Mouse (Mus musculus) liver, embryonic 15.5 days (tissue): ENCODE measurements around the gene Cnpy1. TPM values are rescaled to one million over a fixed set of nuclear protein-coding genes. Genes with fewer than 3 reads are reported as not detected.

Experiments
- ATAC-seq: fragments of 200-750 bp; cut with Nextera tagmentation; 2 replicates; pipeline ENCODE4 v1.8.0; 2017; ENCODE audit warnings: moderate number of reproducible peaks, mild to moderate bottlenecking, moderate library complexity; ENCODE audit not compliant: insufficient read depth
- H3K27ac ChIP-seq: fragments of 300-500 bp; sonication (generic); replicated peaks from 2 replicates; pipeline ENCODE4 v1.5.1; 2015; ENCODE audit warnings: mild to moderate bottlenecking, inconsistent platforms
- H3K27me3 ChIP-seq: fragments of 300-500 bp; sonication (generic); 2 replicates; pipeline ENCODE4 v1.6.1; 2015; ENCODE audit warnings: mild to moderate bottlenecking, inconsistent platforms
- H3K36me3 ChIP-seq: fragments of 300-500 bp; sonication (generic); replicated peaks from 2 replicates; pipeline ENCODE4 v1.6.1; 2015; ENCODE audit warnings: moderate library complexity, mild to moderate bottlenecking, inconsistent platforms
- H3K4me1 ChIP-seq: fragments of 300-500 bp; sonication (generic); replicated peaks from 2 replicates; pipeline ENCODE4 v1.6.1; 2015; ENCODE audit warnings: inconsistent platforms
- H3K4me2 ChIP-seq: fragments of 300-500 bp; sonication (generic); 2 replicates; pipeline ENCODE4 v1.6.1; 2015; ENCODE audit warnings: moderate library complexity, mild to moderate bottlenecking, inconsistent platforms
- H3K4me3 ChIP-seq: fragments of 300-500 bp; sonication (generic); replicated peaks from 2 replicates; pipeline ENCODE4 v1.5.1; 2015; ENCODE audit warnings: mild to moderate bottlenecking, inconsistent platforms
- H3K9ac ChIP-seq: fragments of 300-500 bp; sonication (generic); 2 replicates; pipeline ENCODE4 v1.6.1; 2015; ENCODE audit warnings: moderate library complexity, mild to moderate bottlenecking, inconsistent platforms
- H3K9me3 ChIP-seq: fragments of 300-500 bp; sonication (generic); replicated peaks from 2 replicates; pipeline ENCODE4 v1.6.1; 2016; ENCODE audit warnings: inconsistent platforms
- WGBS: fragments of 180-500 bp; shearing (Covaris S2); methylation state at CpG from one replicate; pipeline ENCODE4 v1.1.7; 2015; ENCODE audit warnings: mixed read lengths; ENCODE audit not compliant: insufficient replicate concordance; 5-methylcytosine and 5-hydroxymethylcytosine counted together
- polyA plus RNA-seq: library from polyadenylated mRNA; unstranded; fragments of >200 nt; fragmentation: Nextera tagmentation; extraction: Ambion mirVana; gene quantifications from 2 replicates; pipeline ENCODE4 v1.2.1, GENCODE M21; 2015

Gene Cnpy1
- polyA plus RNA-seq, 1 experiment from 2014 or later, result 0.07 TPM

DNA sequence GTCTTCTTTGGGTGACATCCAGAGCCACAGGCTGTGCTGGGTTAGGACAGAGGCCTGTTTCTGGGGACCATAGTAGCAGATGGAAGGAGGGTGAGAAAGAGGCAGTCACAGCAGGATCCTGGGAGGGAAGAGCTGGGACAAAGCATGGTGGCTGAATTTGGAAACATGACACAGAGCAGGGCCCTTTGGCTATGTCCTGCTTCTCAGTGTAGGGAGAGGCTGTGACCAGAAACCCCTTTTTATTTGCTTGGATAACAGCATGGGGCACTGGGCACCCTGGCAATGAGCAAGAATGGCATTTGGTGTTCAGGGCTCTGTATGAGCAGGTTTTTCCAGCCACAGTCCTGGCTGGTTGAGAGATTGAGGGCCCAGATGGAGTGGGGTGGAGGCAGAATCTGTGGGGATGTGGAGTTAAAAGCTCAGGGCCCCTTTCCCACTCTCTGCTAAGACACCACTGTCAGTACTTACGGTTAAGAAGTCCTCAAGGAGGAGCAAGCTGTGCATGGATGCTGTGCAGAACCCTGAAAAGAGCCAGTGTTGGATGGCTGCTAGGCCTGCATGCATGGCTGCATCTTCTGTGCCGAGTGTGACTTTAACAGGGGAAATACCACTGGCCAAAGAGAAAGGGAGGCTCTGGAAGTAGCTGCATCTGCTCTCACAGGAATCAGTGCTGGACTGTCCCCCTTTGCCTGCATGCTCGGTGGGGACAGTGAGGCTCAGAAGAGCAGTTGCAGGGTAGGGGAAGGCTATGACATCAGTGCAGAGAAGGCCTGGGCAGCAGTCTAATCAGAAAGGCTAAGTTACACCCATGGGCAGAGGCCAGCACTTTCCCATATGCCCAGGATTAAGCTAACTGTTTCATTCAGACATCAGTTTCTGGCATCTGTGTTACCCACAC is 54.2 kb downstream of the Cnpy1 start:
- Histone ChIP-seq H3K9me3 (no peaks in the 10 kb centered on the region), H3K27ac (no peak overlapping the region), H3K4me1 (no peaks in the 10 kb centered on the region), H3K9ac (no peak overlapping the region), H3K4me3 (no peak overlapping the region), H3K36me3 (no peaks in the 10 kb centered on the region), H3K4me2 (no peak overlapping the region), H3K27me3 (peaks cover 24% of the 10 kb centered on the region; the same call in 1 of the 2 replicates)
- no peak for ATAC-seq
- WGBS, result 32% methylated on average over 3 of the region's 3 CpGs

- H3K27me3 ChIP-seq, result peaks cover 68% of the 10 kb centered on the region
- 32% methylated on average over 7 of the region's 7 CpGs for WGBS
- ATAC-seq, result no peak
These were observed 66.3 kb downstream of the Cnpy1 start for GRCm38 (mm10) chr5:28179237-28179790.

DNA sequence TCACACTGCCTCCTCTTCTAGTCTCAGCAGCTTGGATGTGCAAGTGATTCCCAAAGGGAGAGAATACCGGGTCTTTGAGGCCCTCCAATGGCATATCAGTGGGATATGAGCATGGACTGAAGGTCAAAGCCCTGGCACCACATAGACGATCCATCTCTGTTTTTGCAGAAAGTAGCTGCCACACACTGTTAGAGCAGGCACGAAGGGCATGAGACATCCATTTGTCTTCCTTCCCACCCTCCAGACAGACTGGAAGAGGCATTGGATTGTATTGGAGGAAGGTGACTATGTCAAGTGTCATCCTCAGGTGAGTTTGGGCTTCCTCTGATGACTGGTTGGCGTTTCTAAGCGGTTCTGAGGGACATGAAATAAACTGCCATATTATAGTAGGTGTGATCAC is 67.3 kb downstream of the Cnpy1 start:
- no peak overlapping the region for H3K27ac ChIP-seq
- H3K9me3 ChIP-seq, result no peaks in the 10 kb centered on the region
- peaks cover 78% of the 10 kb centered on the region for H3K27me3 ChIP-seq
- H3K4me1 ChIP-seq, result no peaks in the 10 kb centered on the region
- no peak overlapping the region for H3K9ac ChIP-seq
- no peak for ATAC-seq
- H3K4me3 ChIP-seq, result no peak overlapping the region
- WGBS, result 24% methylated on average over 5 of the region's 5 CpGs
- no peak overlapping the region for H3K4me2 ChIP-seq
- H3K36me3 ChIP-seq, result no peaks in the 10 kb centered on the region

More at GRCm38 (mm10) chr5:28179237-28179790, 66.3 kb downstream of the Cnpy1 start:
- Histone ChIP-seq H3K9me3 (no peaks in the 10 kb centered on the region), H3K4me3 (no peak overlapping the region), H3K4me2 (no peak overlapping the region), H3K27ac (no peak overlapping the region), H3K9ac (no peak overlapping the region), H3K36me3 (no peaks in the 10 kb centered on the region), H3K4me1 (no peaks in the 10 kb centered on the region)

DNA sequence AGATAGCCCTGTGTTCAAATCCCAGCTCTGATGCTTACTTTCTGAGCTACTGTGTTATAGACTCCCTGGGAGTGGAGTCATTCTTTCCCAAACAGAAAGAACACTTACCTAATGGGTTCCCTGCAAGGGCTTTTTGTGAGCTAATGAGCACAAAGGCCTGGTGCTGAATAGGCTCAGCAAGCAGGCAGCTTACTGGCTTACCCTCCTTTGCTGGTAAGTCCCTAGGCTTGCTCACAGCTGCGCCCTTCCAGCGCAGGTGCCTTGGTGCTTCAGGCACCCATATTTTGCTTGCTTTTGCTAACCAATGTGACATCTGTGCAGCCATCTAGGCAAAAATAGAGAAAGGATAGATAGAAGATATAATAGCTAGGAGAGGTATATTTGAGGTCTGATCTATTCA is 69.0 kb downstream of the Cnpy1 start:
- no peak overlapping the region for H3K4me2 ChIP-seq
- no peaks in the 10 kb centered on the region for H3K9me3 ChIP-seq
- no peak overlapping the region for H3K27ac ChIP-seq
- WGBS, result 8% methylated on average over 2 of the region's 2 CpGs
- no peak overlapping the region for H3K4me3 ChIP-seq
- no peak overlapping the region for H3K9ac ChIP-seq
- no peaks in the 10 kb centered on the region for H3K4me1 ChIP-seq
- no peak for ATAC-seq
- H3K36me3 ChIP-seq, result no peaks in the 10 kb centered on the region
- H3K27me3 ChIP-seq, result peaks cover 93% of the 10 kb centered on the region

DNA sequence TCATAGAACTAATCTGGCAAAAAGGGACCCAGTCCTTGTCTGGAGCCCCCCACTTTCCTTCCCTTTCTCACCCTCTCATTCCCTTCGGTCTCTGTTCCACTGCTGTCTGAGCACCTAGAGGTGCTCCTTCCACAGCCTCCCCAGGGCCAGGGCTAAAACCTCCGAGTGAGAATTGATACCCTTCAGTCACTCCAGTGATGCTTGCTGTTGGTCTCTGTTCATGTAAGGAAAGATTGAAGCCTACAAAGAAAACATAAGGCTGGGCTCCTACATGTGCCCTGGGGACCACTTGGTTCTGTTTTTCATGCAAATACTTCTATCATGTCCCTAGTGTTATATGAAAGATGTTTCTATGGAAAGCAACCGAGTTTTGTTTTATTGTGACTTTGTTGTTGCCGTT is 69.6 kb downstream of the Cnpy1 start:
- Histone ChIP-seq H3K9me3 (no peaks in the 10 kb centered on the region), H3K27me3 (peaks cover 96% of the 10 kb centered on the region), H3K36me3 (no peaks in the 10 kb centered on the region), H3K4me1 (no peaks in the 10 kb centered on the region), H3K9ac (no peak overlapping the region), H3K27ac (no peak overlapping the region), H3K4me3 (no peak overlapping the region), H3K4me2 (no peak overlapping the region)
- ATAC-seq, result no peak
- WGBS, result 4% methylated on average over 4 of the region's 4 CpGs

- Histone ChIP-seq H3K36me3 (no peaks in the 10 kb centered on the region), H3K9me3 (no peaks in the 10 kb centered on the region), H3K4me1 (no peaks in the 10 kb centered on the region), H3K4me3 (no peak overlapping the region), H3K27me3 (peaks cover 96% of the 10 kb centered on the region), H3K9ac (no peak overlapping the region), H3K27ac (no peak overlapping the region), H3K4me2 (no peak overlapping the region)
- WGBS, result 2% methylated on average over 10 of the region's 10 CpGs
- ATAC-seq, result no peak
These were observed 70.1 kb downstream of the Cnpy1 start for GRCm38 (mm10) chr5:28175570-28175919.

GRCm38 (mm10) chr5:28174876-28175569 is 70.6 kb downstream of the Cnpy1 start:
- no peaks in the 10 kb centered on the region for H3K9me3 ChIP-seq
- no peak overlapping the region for H3K27ac ChIP-seq
- no peaks in the 10 kb centered on the region for H3K36me3 ChIP-seq
- H3K27me3 ChIP-seq, result peaks cover 96% of the 10 kb centered on the region
- ATAC-seq, result no peak
- no peak overlapping the region for H3K9ac ChIP-seq
- under 1% methylated on average over 24 of the region's 24 CpGs for WGBS
- H3K4me1 ChIP-seq, result no peaks in the 10 kb centered on the region
- no peak overlapping the region for H3K4me3 ChIP-seq
- H3K4me2 ChIP-seq, result no peak overlapping the region

GRCm38 (mm10) chr5:28174086-28174485 is 71.5 kb downstream of the Cnpy1 start:
- H3K4me2 ChIP-seq, result no peak overlapping the region
- 2% methylated on average over 9 of the region's 9 CpGs for WGBS
- H3K4me1 ChIP-seq, result no peaks in the 10 kb centered on the region
- no peaks in the 10 kb centered on the region for H3K9me3 ChIP-seq
- H3K36me3 ChIP-seq, result no peaks in the 10 kb centered on the region
- no peak overlapping the region for H3K4me3 ChIP-seq
- ATAC-seq, result no peak
- H3K9ac ChIP-seq, result no peak overlapping the region
- no peak overlapping the region for H3K27ac ChIP-seq
- peaks cover 96% of the 10 kb centered on the region for H3K27me3 ChIP-seq

- WGBS, result 7% methylated on average over 1 of the region's 1 CpGs
- H3K4me2 ChIP-seq, result no peak overlapping the region
- no peak overlapping the region for H3K4me3 ChIP-seq
- H3K27me3 ChIP-seq, result peaks cover 96% of the 10 kb centered on the region
- ATAC-seq, result no peak
- no peaks in the 10 kb centered on the region for H3K9me3 ChIP-seq
- no peaks in the 10 kb centered on the region for H3K36me3 ChIP-seq
- peaks cover under 1% of the 10 kb centered on the region; the same call in 1 of the 2 replicates for H3K4me1 ChIP-seq
- H3K9ac ChIP-seq, result no peak overlapping the region
- H3K27ac ChIP-seq, result no peak overlapping the region
These were observed 71.9 kb downstream of the Cnpy1 start for GRCm38 (mm10) chr5:28173674-28174073.

DNA sequence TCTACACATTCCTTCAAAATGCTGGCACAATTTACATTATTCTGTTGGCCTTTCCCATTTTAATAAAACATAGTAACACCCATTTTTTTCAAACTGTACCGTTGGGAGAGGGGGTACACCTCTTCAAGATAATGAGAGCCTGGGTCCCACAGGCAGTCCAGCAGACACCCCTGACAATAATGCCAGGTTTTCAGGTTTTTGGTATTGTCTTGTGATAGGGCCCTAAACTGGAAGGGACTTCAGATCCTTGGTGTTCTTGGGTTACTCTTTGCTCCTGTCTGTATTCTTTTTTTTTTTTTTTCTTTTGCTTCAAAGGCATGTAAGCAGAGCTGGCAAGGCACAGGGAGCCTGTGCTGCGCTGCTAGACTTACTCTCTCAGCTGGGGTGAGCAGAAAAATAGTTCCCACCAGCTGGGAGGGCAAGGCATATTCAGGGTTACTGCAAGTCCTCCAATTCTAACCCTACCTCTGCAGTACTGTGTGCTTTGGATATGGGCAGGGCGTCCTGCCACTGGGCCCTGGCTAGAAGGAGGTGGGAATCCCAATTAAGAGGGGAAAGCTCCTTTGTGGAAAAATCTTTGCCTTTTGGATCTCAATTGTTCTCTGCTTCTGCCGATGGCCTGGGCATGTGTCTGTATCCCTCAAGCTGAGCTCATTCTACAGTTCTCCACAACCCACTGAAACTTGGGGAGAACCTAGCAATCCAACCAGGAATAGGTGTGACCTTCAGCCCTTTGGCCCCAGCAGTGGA is 72.5 kb downstream of the Cnpy1 start:
- Histone ChIP-seq H3K4me3 (no peak overlapping the region), H3K36me3 (no peaks in the 10 kb centered on the region), H3K9me3 (no peaks in the 10 kb centered on the region), H3K27me3 (peaks cover 96% of the 10 kb centered on the region), H3K27ac (no peak overlapping the region), H3K4me2 (no peak overlapping the region), H3K4me1 (peaks cover 4% of the 10 kb centered on the region; the same call in 1 of the 2 replicates), H3K9ac (no peak overlapping the region)
- WGBS, result 3% methylated on average over 4 of the region's 4 CpGs
- ATAC-seq, result no peak
